Mouse (Mus musculus) cerebellum, adult 9-10 months (tissue): ENCODE measurements at regions not wholly inside any gene's neighbourhood (a gene's known extent, or its start where the extent isn't known, plus 50 kb on each side); places are given as distances from the start of the nearest gene placed in this dataset.

Experiments
- DNase-seq: peaks from one replicate; pipeline ENCODE4 v3.0.0; 2022

- DNase-seq = no peak
Observed at GRCm38 (mm10) chr15:34775714-34776113, 418.0 kb upstream of the 9430069I07Rik start.

- no peak for DNase-seq
Observed at GRCm38 (mm10) chr15:34751746-34752145, 394.1 kb upstream of the 9430069I07Rik start.

DNA sequence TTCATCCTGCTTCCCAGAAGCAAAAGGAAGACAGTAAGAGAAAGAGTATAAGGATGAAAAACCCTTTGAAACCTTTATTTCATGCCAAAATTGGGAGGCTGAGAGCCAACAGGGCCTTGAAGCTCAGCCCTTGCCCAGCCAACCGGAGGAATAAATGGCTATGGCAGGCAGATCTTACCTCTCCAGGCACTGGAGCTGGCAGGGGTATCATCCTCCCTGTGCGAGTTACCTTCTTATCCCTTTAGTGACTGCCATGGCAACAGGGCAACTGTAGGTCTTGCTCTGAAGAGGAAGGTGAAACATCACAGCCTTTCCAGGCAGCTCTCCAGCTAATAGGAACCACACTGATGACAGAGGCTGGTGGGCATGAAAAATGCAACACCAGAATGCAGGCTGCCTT, 393.3 kb upstream of the 9430069I07Rik start:
- DNase-seq = no peak

GRCm38 (mm10) chr15:34747111-34747510, 389.4 kb upstream of the 9430069I07Rik start:
- DNase-seq = no peak

DNA sequence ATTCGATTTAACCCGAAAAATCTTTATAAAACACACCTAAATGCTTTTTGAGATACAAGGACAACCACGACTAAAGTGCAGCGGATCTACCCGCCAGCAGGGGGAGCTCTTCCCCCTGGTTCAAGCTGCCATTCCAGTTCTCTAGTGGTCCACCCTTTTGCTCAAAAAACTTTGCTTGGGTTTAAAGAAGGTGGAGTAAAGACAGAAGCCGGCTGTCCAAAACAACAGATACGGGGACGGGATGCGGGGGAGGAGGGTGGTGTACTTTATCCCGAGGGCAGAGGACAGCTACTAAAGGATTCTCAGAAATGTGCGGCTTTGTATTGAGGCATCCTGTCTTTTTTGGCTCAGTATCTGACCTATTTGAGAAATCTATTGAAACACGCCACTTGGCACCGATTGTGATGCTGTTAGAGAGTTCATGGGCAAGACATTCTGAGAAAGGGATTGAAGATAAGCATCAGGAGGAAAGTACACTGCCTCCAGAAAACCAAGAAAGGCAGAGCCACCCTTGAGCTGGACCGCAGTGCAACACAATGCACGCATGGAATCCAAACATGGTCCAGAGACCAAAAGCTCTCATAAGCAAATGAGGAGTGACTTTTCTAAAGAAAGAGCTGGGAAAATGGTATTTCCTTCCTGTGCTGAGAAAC, 385.6 kb upstream of the 9430069I07Rik start:
- peak; percentile 49 for DNase-seq

DNA sequence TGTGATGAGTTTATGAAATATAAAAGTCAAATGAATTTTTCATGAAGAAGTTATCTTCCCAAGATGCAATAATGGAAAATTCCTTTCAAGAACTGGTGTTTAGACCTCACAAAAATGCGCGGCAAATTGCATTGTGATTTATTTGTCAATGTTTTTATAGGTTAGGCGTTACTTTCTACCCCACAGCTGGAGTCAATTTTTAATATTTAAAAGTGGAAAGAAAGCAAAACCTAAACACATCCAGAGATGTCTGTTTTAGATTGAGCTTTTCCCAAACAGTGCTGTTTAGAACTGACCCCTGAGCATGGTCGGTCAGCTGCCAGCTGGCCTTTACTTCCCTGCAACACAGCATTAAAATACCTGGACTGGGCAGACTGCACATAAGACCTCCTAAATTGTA, 383.8 kb upstream of the 9430069I07Rik start:
- DNase-seq = no peak
